Mouse (Mus musculus): ENCODE results near the gene Ybx3. TPM values are rescaled to one million over a fixed set of nuclear protein-coding genes. Genes with fewer than 3 reads are reported as not detected.

The Ybx3 gene
- 100 to 1,000 TPM in 1 of 2 experiments, 10 to 100 TPM in 1; 98.8 to 107 TPM for total RNA-seq (2023)

GRCm38 (mm10) chr6:131388040-131389021 is at the start of gene Ybx3:
Ybx3 (minus strand) TSS chr6:131388476.

GRCm38 (mm10) chr6:131353352-131353919 is 34.8 kb downstream of the Ybx3 start, which contains the start of gene Styk1:
Styk1 (minus strand) TSS chr6:131353597.

Other genes with a start within 250 kb of the Ybx3 start
- gene Klra2, start 141.1 kb downstream of the Ybx3 start, total RNA-seq (2023), result 10 to 100 TPM; 70.4 to 82.4 TPM
- 10 to 100 TPM; 13.1 to 14.1 TPM for gene Magohb, start 95.2 kb downstream of the Ybx3 start, total RNA-seq (2023)
- gene Styk1, start 34.9 kb downstream of the Ybx3 start, total RNA-seq (2023), result 1 to 10 TPM; 2.0 to 2.4 TPM
- not detected for gene 5430401F13Rik, start 97.9 kb upstream of the Ybx3 start, total RNA-seq (2023)
- gene Gm6619, start 97.9 kb upstream of the Ybx3 start, total RNA-seq (2023), result not detected
- not detected for gene Tas2r130, start 242.4 kb upstream of the Ybx3 start, total RNA-seq (2023)